Mouse (Mus musculus) embryonic facial prominence, embryonic 13.5 days (tissue): Measurements from ENCODE around the gene Tmem160. TPM values are rescaled to one million over a fixed set of nuclear protein-coding genes. Genes with fewer than 3 reads are reported as not detected.
A peak's percentile ranks its signal among the peaks of the same experiment; 100 is the strongest.

ENCODE experiments used
- ATAC-seq: fragments of 200-750 bp; cut with Nextera tagmentation; 2 replicates; pipeline ENCODE4 v1.8.0; 2017; ENCODE audit warnings: low read depth; ENCODE audit not compliant: insufficient number of reproducible peaks, insufficient read depth, low FRiP score, low TSS enrichment
- H3K27ac ChIP-seq: fragments of 300-500 bp; sonication (generic); 2 replicates; pipeline ENCODE4 v1.5.1; 2015; ENCODE audit warnings: moderate library complexity, mild to moderate bottlenecking, inconsistent platforms
- H3K27me3 ChIP-seq: fragments of 300-500 bp; sonication (generic); 2 replicates; pipeline ENCODE4 v1.6.1; 2015; ENCODE audit warnings: mild to moderate bottlenecking, inconsistent platforms
- H3K36me3 ChIP-seq: fragments of 300-500 bp; sonication (generic); 2 replicates; pipeline ENCODE4 v1.6.1; 2015; ENCODE audit warnings: mild to moderate bottlenecking, inconsistent platforms
- H3K4me1 ChIP-seq: fragments of 300-500 bp; sonication (generic); 2 replicates; pipeline ENCODE4 v1.6.1; 2015; ENCODE audit warnings: inconsistent platforms
- H3K4me2 ChIP-seq: fragments of 300-500 bp; sonication (generic); 2 replicates; pipeline ENCODE4 v1.6.1; 2015; ENCODE audit warnings: moderate library complexity, mild to moderate bottlenecking, inconsistent platforms
- H3K4me3 ChIP-seq: fragments of 300-500 bp; sonication (generic); 2 replicates; pipeline ENCODE4 v1.5.1; 2015; ENCODE audit warnings: mild to moderate bottlenecking, inconsistent platforms
- H3K9ac ChIP-seq: fragments of 300-500 bp; sonication (generic); 2 replicates; pipeline ENCODE4 v1.6.1; 2015; ENCODE audit warnings: mild to moderate bottlenecking, inconsistent platforms
- H3K9me3 ChIP-seq: fragments of 300-500 bp; sonication (generic); 2 replicates; pipeline ENCODE4 v1.6.1; 2016; ENCODE audit warnings: inconsistent platforms
- WGBS: fragments of 180-500 bp; shearing (Covaris S2); methylation state at CpG from one replicate; pipeline ENCODE4 v1.1.7; 2015; ENCODE audit warnings: mixed read lengths; 5-methylcytosine and 5-hydroxymethylcytosine counted together
- polyA plus RNA-seq: library from polyadenylated mRNA; unstranded; fragments of >200 nt; fragmentation: Nextera tagmentation; extraction: Ambion mirVana; gene quantifications from 2 replicates; pipeline ENCODE4 v1.2.1, GENCODE M21; 2015

Tmem160 gene
- polyA plus RNA-seq, 1 experiment from 2014 or later = 52.1 TPM

GRCm38 (mm10) chr7:16417141-16417771, 35.3 kb upstream of the Tmem160 start:
- H3K9ac ChIP-seq = no peak overlapping the region
- 0 out of 2 replicates have a peak, but pooled peaks cover 6% of the 10 kb centered on the region for H3K4me1 ChIP-seq
- ATAC-seq = no peak
- no peak overlapping the region for H3K27ac ChIP-seq
- no peaks in the 10 kb centered on the region for H3K9me3 ChIP-seq
- H3K27me3 ChIP-seq = no peaks in the 10 kb centered on the region
- no peak overlapping the region for H3K4me3 ChIP-seq
- peaks cover 66% of the 10 kb centered on the region for H3K36me3 ChIP-seq
- 92% methylated on average over 10 of the region's 10 CpGs for whole genome bisulfite sequencing
- H3K4me2 ChIP-seq = no peak overlapping the region

GRCm38 (mm10) chr7:16418713-16419112, 33.9 kb upstream of the Tmem160 start:
- Histone ChIP-seq H3K9me3 (no peaks in the 10 kb centered on the region), H3K4me3 (no peak overlapping the region), H3K4me2 (no peak overlapping the region), H3K4me1 (no peaks in the 10 kb centered on the region), H3K27ac (no peak overlapping the region), H3K27me3 (no peaks in the 10 kb centered on the region), H3K9ac (no peak overlapping the region), H3K36me3 (peaks cover 75% of the 10 kb centered on the region)
- ATAC-seq = no peak
- 85% methylated on average over 5 of the region's 5 CpGs for WGBS

- no peak overlapping the region for H3K9ac ChIP-seq
- H3K4me2 ChIP-seq = no peak overlapping the region
- H3K27me3 ChIP-seq = no peaks in the 10 kb centered on the region
- no peak overlapping the region for H3K27ac ChIP-seq
- H3K9me3 ChIP-seq = no peaks in the 10 kb centered on the region
- ATAC-seq = no peak
- H3K4me3 ChIP-seq = no peak overlapping the region
- H3K4me1 ChIP-seq = no peaks in the 10 kb centered on the region
- peaks cover 90% of the 10 kb centered on the region for H3K36me3 ChIP-seq
- 94% methylated on average over 8 of the region's 8 CpGs for WGBS
Observed at GRCm38 (mm10) chr7:16420493-16421118, 32.0 kb upstream of the Tmem160 start.

- Histone ChIP-seq H3K27me3 (no peaks in the 10 kb centered on the region), H3K9me3 (no peaks in the 10 kb centered on the region), H3K4me1 (no peaks in the 10 kb centered on the region), H3K4me3 (no peak overlapping the region), H3K36me3 (peaks cover 95% of the 10 kb centered on the region), H3K9ac (no peak overlapping the region), H3K4me2 (no peak overlapping the region), H3K27ac (no peak overlapping the region)
- 87% methylated on average over 18 of the region's 18 CpGs for WGBS
- no peak for ATAC-seq
Observed at GRCm38 (mm10) chr7:16422222-16422856, 30.2 kb upstream of the Tmem160 start.

GRCm38 (mm10) chr7:16423731-16424130, 28.8 kb upstream of the Tmem160 start:
- Histone ChIP-seq H3K36me3 (peaks cover 97% of the 10 kb centered on the region), H3K9ac (no peak overlapping the region), H3K27ac (no peak overlapping the region), H3K4me1 (no peaks in the 10 kb centered on the region), H3K9me3 (no peaks in the 10 kb centered on the region), H3K4me3 (no peak overlapping the region), H3K27me3 (no peaks in the 10 kb centered on the region), H3K4me2 (no peak overlapping the region)
- no peak for ATAC-seq
- WGBS = 91% methylated on average over 9 of the region's 9 CpGs

GRCm38 (mm10) chr7:16425721-16426120, 26.9 kb upstream of the Tmem160 start:
- no peak for ATAC-seq
- peaks cover 97% of the 10 kb centered on the region for H3K36me3 ChIP-seq
- 90% methylated on average over 10 of the region's 10 CpGs for WGBS
- H3K27me3 ChIP-seq = no peaks in the 10 kb centered on the region
- H3K27ac ChIP-seq = no peak overlapping the region
- H3K4me1 ChIP-seq = no peaks in the 10 kb centered on the region
- H3K9ac ChIP-seq = no peak overlapping the region
- H3K4me3 ChIP-seq = no peak overlapping the region
- no peak overlapping the region for H3K4me2 ChIP-seq
- H3K9me3 ChIP-seq = no peaks in the 10 kb centered on the region

- Histone ChIP-seq H3K27me3 (no peaks in the 10 kb centered on the region), H3K4me1 (no peaks in the 10 kb centered on the region), H3K4me2 (no peak overlapping the region), H3K4me3 (no peak overlapping the region), H3K36me3 (peaks cover 97% of the 10 kb centered on the region), H3K9ac (no peak overlapping the region), H3K27ac (no peak overlapping the region), H3K9me3 (no peaks in the 10 kb centered on the region)
- WGBS = 69% methylated on average over 4 of the region's 4 CpGs
- no peak for ATAC-seq
Observed at GRCm38 (mm10) chr7:16426129-16426729, 26.4 kb upstream of the Tmem160 start.

- H3K36me3 ChIP-seq = peaks cover 84% of the 10 kb centered on the region
- WGBS = 78% methylated on average over 3 of the region's 3 CpGs
- no peaks in the 10 kb centered on the region for H3K27me3 ChIP-seq
- no peak overlapping the region for H3K4me2 ChIP-seq
- no peak overlapping the region for H3K4me3 ChIP-seq
- H3K9ac ChIP-seq = no peak overlapping the region
- no peak for ATAC-seq
- H3K27ac ChIP-seq = no peak overlapping the region
- H3K9me3 ChIP-seq = no peaks in the 10 kb centered on the region
- H3K4me1 ChIP-seq = no peaks in the 10 kb centered on the region
Observed at GRCm38 (mm10) chr7:16433352-16433971, 19.1 kb upstream of the Tmem160 start.

GRCm38 (mm10) chr7:16435088-16435487, 17.5 kb upstream of the Tmem160 start:
- Histone ChIP-seq H3K36me3 (peaks cover 67% of the 10 kb centered on the region), H3K9ac (no peak overlapping the region), H3K4me1 (no peaks in the 10 kb centered on the region), H3K4me2 (no peak overlapping the region), H3K27me3 (no peaks in the 10 kb centered on the region), H3K27ac (no peak overlapping the region), H3K9me3 (no peaks in the 10 kb centered on the region), H3K4me3 (no peak overlapping the region)
- WGBS = 79% methylated on average over 9 of the region's 9 CpGs
- peak; percentile 41; the same call in 1 of the 2 replicates for ATAC-seq

GRCm38 (mm10) chr7:16441241-16441640, 11.3 kb upstream of the Tmem160 start:
- no peaks in the 10 kb centered on the region for H3K9me3 ChIP-seq
- no peak overlapping the region for H3K27ac ChIP-seq
- no peak overlapping the region for H3K4me2 ChIP-seq
- H3K4me3 ChIP-seq = no peak overlapping the region
- no peaks in the 10 kb centered on the region for H3K4me1 ChIP-seq
- H3K9ac ChIP-seq = no peak overlapping the region
- no peaks in the 10 kb centered on the region for H3K27me3 ChIP-seq
- peaks cover 6% of the 10 kb centered on the region for H3K36me3 ChIP-seq
- no peak for ATAC-seq

GRCm38 (mm10) chr7:16451656-16452055, 923 bp upstream of the Tmem160 start:
- no peak for ATAC-seq
- Histone ChIP-seq H3K36me3 (peaks cover 16% of the 10 kb centered on the region), H3K4me3 (no peak overlapping the region), H3K4me2 (no peak overlapping the region), H3K4me1 (peaks cover 10% of the 10 kb centered on the region), H3K27ac (no peak overlapping the region), H3K9me3 (no peaks in the 10 kb centered on the region), H3K9ac (no peak overlapping the region), H3K27me3 (no peaks in the 10 kb centered on the region)
- WGBS = 80% methylated on average over 6 of the region's 6 CpGs
